Mouse (Mus musculus) G1E (cell line): ENCODE measurements around the gene Mybpc3.

Experiments used
- CTCF ChIP-seq: IDR thresholded peaks from 2 replicates; pipeline ENCODE4 v1.5.1; 2012; ENCODE audit warnings: low read depth, low read length, inconsistent platforms, mixed read lengths
- POLR2AphosphoS5 ChIP-seq: IDR thresholded peaks from 2 replicates; pipeline ENCODE4 v1.6.1; 2012; ENCODE audit warnings: low read depth, low read length, inconsistent platforms; ENCODE audit not compliant: insufficient replicate concordance
- TAL1 ChIP-seq: conservative IDR thresholded peaks from 2 replicates; pipeline ENCODE4 v1.6.1; 2012; ENCODE audit warnings: low read depth, low read length, inconsistent platforms, mixed read lengths

DNA sequence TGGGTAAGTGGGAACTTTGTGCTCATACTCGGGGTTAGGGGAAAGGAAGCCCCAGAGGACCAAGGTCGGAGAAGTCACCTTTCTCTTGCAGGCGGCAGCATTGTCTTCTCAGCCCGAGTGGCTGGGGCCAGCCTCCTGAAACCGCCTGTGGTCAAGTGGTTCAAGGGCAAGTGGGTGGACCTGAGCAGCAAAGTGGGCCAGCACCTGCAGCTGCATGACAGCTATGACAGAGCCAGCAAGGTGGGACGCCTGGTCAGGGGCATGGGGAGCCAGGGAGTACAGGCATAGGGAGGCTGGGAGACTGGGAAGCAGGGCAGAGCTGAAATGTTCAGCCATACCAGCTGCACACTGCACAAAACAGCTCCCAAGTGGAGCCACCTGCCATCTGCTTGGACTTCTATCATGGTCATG is 2.3 kb downstream of the Mybpc3 start:
- no peak for TF ChIP-seq CTCF
- no peak for TF ChIP-seq TAL1
- no peak for TF ChIP-seq POLR2AphosphoS5
